Mouse (Mus musculus): ENCODE measurements around the gene Lpp. TPM values are rescaled to one million over a fixed set of nuclear protein-coding genes. Genes with fewer than 3 reads are reported as not detected.

The Lpp gene
- polyA plus RNA-seq, 1 experiment from 2014 or later, result 28.3 TPM

GRCm38 (mm10) chr16:24446449-24446848 lies 53.1 kb downstream of the Lpp start:
- no peaks in the 10 kb centered on the region for H3K27me3 ChIP-seq
- CTCF ChIA-PET, result interaction anchor here (1.2 kb wide), 1 partner anchor 33 kb away, joined by 3 read pairs; no protein-coding TSS in a partner anchor
- POLR2A ChIA-PET, result no interaction called here
- DNase-seq (ENCODE audit: low read depth, low spot score) (no peak), ATAC-seq (no peak)
- no peak for TF ChIP-seq CTCF (IDR thresholded peaks at IDR 0.05)
- in situ Hi-C loops (cut with MboI; ENCODE audit: low pct_unique_long_range_greater_than_20kb), result no loop called here

DNA sequence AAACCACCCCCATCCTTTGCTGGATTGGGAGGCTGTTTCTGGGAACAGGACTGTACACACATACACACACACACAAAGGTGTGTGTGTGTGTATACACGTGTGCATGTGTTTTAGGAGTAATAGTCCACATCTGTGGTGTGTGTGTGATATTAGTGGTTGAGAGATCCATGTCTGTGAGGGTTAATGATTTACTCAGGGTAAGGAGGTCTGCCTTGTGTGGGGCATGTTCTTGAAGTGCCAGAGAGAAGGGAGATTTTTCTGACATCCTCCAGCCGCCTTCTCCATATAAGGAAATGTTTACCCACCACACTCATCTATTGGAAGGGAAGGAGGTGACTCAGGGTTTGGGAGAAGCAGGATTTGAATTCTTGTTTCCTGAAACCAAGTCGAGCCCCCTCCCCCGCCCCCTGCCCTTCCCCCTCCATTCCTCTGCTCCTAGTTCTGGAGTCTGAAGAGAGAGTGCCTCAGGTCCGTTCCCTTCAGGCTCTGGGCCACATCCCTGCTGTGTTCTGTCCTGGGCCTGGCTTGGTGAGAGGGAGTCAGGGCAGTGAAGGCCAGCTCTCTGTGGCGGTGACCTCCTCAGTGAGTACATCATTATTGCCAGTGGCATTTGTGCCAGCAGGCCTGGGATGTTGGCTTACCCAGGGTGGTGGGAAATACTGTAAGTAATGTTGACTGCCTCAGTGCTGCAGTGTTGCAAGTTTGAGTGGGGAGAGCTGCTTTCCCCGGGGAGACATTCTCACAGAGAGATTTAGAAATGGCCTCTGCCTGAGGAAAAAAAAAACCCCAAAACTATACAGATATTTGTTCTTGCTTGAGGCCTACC lies 54.6 kb downstream of the Lpp start:
- in situ Hi-C loops (cut with MboI; ENCODE audit: low pct_unique_long_range_greater_than_20kb), result no loop called here
- peak; percentile 79 for ATAC-seq
- no peak for DNase-seq (ENCODE audit: low read depth, low spot score)
- CTCF ChIA-PET, result interaction anchor here (0.9 kb wide), 1 partner anchor 25 kb away, joined by 3 read pairs; no protein-coding TSS in a partner anchor
- no peaks in the 10 kb centered on the region for H3K27me3 ChIP-seq
- no peak for TF ChIP-seq CTCF (IDR thresholded peaks at IDR 0.05)
- POLR2A ChIA-PET, result no interaction called here

DNA sequence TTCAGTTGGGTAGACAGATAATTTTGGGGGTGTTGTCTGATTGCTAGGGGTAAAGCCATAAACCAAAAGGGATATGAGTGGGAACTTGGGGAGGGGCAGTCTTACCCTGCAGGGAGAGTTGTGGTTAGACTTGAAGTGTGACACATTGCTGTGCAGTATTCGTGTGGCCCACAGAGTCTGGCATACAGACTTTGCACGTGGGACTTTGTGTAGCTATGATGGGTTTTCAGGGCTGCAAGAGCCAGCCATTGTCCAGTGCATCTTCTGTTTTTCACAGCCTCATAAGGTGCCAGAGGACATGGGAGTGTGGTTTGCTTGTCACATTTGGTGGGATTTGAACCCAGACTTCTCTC lies 55.2 kb downstream of the Lpp start:
- in situ Hi-C loops (cut with MboI; ENCODE audit: low pct_unique_long_range_greater_than_20kb), result no loop called here
- TF ChIP-seq CTCF (IDR thresholded peaks at IDR 0.05), result no peak
- POLR2A ChIA-PET, result no interaction called here

DNA sequence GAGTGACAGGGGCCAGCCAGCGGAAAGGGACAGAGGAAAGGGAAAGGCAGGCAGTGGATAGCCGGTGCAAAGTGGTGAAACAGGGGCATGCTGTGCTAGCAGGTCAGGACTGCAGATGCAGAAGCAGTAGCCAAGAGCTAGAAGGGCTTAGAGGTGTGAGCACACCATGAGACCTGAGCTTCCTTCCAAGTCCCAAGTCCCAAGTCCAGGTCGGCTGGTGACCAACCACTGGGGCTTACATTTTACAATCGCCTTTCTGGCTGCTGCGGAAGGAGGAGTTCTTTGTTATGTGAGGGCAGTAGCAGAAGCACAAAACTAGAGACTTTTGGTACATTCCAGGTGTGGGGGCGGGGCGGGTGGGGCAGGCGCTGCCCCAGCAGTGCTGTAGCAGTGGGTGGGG lies 56.5 kb downstream of the Lpp start:
- TF ChIP-seq CTCF (IDR thresholded peaks at IDR 0.05), result no peak
- in situ Hi-C loops (cut with MboI; ENCODE audit: low pct_unique_long_range_greater_than_20kb), result no loop called here
- no peaks in the 10 kb centered on the region for H3K27me3 ChIP-seq
- CTCF ChIA-PET, result interaction anchor here (1.0 to 2.0 kb wide), 5 partner anchors 11 to 38 kb away, joined by 3 to 5 read pairs (median 4); no protein-coding TSS in a partner anchor
- ATAC-seq (no peak), DNase-seq (ENCODE audit: low read depth, low spot score) (no peak)
- POLR2A ChIA-PET, result no interaction called here

More for the DNA sequence above, 55.2 kb downstream of the Lpp start:
- CTCF ChIA-PET, result interaction anchor here (0.9 to 2.0 kb wide), 3 partner anchors 10 to 26 kb away, joined by 3 to 5 read pairs (median 5); no protein-coding TSS in a partner anchor
- ATAC-seq (no peak), DNase-seq (ENCODE audit: low read depth, low spot score) (no peak)
- H3K27me3 ChIP-seq, result no peaks in the 10 kb centered on the region

DNA sequence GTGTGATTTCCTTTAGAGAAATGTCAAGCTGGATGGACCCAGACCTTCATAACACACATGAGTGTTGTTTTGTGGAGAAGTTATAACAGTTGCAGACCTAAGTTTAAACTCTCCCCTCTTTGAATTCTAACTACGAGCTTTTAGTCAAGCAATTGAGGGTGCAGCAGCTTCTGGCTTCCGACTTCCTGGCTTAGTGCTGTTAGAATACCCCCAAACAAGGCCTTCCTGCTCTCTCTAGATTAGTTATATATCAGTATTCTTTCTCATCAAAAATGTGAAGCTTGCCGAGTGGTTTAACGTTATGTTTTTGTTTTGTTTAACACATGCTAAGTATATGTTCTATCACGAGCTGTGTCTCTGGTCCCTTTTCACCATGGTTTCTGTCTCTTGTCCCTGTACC lies 56.9 kb downstream of the Lpp start:
- DNase-seq (ENCODE audit: low read depth, low spot score) (no peak), ATAC-seq (no peak)
- POLR2A ChIA-PET, result no interaction called here
- H3K27me3 ChIP-seq, result no peaks in the 10 kb centered on the region
- in situ Hi-C loops (cut with MboI; ENCODE audit: low pct_unique_long_range_greater_than_20kb), result no loop called here
- CTCF ChIA-PET, result interaction anchor here (1.0 to 2.0 kb wide), 5 partner anchors 10 to 38 kb away, joined by 3 to 5 read pairs (median 4); no protein-coding TSS in a partner anchor
- no peak for TF ChIP-seq CTCF (IDR thresholded peaks at IDR 0.05)

DNA sequence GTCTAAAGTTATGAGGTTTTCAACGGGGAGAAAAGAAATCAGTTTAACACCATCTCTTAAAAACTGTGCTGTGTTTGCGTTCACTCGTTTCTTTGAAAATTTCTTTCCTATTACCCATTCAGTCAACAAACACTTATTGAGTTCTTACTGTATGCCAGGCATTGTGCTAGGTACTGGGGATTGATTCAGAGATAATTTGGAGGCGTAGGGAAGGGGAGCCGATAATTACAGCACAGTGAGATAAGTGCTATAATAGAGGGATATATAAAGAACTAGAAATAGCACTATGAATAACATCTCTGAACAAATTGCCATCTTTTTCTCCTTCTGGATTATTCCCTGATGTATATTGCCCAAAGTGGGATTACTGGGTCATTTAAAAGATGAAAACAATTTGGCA lies 57.8 kb downstream of the Lpp start:
- no peak for TF ChIP-seq CTCF (IDR thresholded peaks at IDR 0.05)
- no peak for ATAC-seq
- CTCF ChIA-PET, result interaction anchor here (1.9 kb wide), 1 partner anchor 16 kb away, joined by 5 read pairs; no protein-coding TSS in a partner anchor
- in situ Hi-C loops (cut with MboI; ENCODE audit: low pct_unique_long_range_greater_than_20kb), result no loop called here
- no peak for DNase-seq (ENCODE audit: low read depth, low spot score)
- H3K27me3 ChIP-seq, result no peaks in the 10 kb centered on the region
- POLR2A ChIA-PET, result no interaction called here

DNA sequence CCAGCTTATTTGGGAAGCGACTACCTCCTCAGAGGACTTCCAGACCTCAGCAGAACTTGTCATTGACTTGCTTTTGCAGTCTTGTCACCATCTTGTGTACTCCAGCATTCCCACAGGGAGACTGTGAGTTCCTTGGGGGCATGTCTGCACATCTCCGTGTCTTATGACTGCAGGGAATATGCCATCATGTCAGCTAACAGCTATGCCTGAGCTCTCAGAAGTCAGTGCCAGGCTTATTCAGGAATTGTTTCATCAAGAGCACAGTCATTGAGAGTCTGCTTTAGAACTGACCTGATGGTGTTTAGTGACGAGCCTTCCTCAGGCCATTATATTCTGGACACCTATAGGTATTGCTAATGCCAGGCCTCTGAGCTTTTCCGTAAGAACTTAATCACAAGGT lies 60.2 kb downstream of the Lpp start:
- CTCF ChIA-PET, result interaction anchor here (1.8 kb wide), 1 partner anchor 31 kb away, joined by 3 read pairs; no protein-coding TSS in a partner anchor
- H3K27me3 ChIP-seq, result no peaks in the 10 kb centered on the region
- POLR2A ChIA-PET, result interaction anchor here (0.7 kb wide), 1 partner anchor 150 kb away, joined by 7 read pairs; no protein-coding TSS in a partner anchor
- no peak for TF ChIP-seq CTCF (IDR thresholded peaks at IDR 0.05)
- ATAC-seq (no peak), DNase-seq (ENCODE audit: low read depth, low spot score) (no peak)
- in situ Hi-C loops (cut with MboI; ENCODE audit: low pct_unique_long_range_greater_than_20kb), result no loop called here

DNA sequence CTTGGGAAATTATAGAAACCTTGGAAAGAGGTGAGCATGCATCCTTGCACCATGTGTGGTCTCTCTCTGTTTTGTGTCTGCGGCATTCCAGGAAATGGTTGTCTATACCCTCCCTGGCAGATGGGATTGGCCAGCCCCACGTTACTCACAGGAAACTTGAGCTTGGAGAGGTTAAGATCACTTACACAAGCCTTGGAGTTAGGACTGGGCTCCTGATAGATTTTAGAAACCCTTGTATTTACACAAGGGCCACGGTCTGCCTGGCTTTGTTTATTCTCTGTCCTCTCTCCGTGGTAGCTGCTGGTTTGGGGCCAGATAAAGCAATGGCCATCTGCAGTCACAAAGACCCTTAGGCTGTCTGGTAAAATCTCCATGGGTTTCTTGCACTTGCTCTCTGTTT lies 61.2 kb downstream of the Lpp start:
- in situ Hi-C loops (cut with MboI; ENCODE audit: low pct_unique_long_range_greater_than_20kb), result no loop called here
- no peak for ATAC-seq
- no peak for TF ChIP-seq CTCF (IDR thresholded peaks at IDR 0.05)
- POLR2A ChIA-PET, result interaction anchor here (0.7 kb wide), 1 partner anchor 151 kb away, joined by 7 read pairs; no protein-coding TSS in a partner anchor
- no peaks in the 10 kb centered on the region for H3K27me3 ChIP-seq
- CTCF ChIA-PET, result no interaction called here
- no peak for DNase-seq (ENCODE audit: low read depth, low spot score)

DNA sequence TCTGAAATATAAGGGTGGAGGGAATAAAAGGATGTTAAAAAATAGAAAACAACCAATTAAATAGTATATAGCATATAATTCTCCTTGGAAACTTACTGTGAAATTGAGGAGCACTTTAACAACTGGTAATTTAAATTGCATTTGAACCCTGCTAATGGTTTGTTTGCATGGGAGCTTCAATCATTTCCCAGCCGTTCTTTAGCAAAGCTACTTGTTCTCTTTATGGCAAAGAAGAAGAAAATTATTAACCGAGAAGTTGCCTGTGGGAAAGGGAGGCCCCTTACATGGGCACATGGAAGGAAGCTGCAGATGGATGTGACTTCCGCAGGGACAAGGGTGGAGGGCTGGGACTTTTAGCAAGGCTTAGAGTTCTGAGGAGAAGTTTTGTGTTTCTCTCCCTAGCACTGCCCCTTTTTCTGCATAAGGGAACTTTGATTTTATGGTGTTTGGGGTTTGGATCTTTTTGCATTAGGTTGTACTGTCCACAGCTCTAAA lies 62.1 kb downstream of the Lpp start:
- ATAC-seq, result no peak
- DNase-seq (ENCODE audit: low read depth, low spot score), result no peak
- POLR2A ChIA-PET, result no interaction called here
- H3K27me3 ChIP-seq, result no peaks in the 10 kb centered on the region
- in situ Hi-C loops (cut with MboI; ENCODE audit: low pct_unique_long_range_greater_than_20kb), result no loop called here
- CTCF ChIA-PET, result no interaction called here
- no peak for TF ChIP-seq CTCF (IDR thresholded peaks at IDR 0.05)

GRCm38 (mm10) chr16:24463842-24464241 lies 70.5 kb downstream of the Lpp start:
- ChIA-PET CTCF (interaction anchor here (1.0 kb wide), 1 partner anchor 10 kb away, joined by 3 read pairs; no protein-coding TSS in a partner anchor), POLR2A (interaction anchor here (0.6 to 0.7 kb wide), 2 partner anchors 25 to 150 kb away, joined by 3 read pairs; no protein-coding TSS in a partner anchor)
- ATAC-seq (no peak), DNase-seq (ENCODE audit: low read depth, low spot score) (no peak)
- no peaks in the 10 kb centered on the region for H3K27me3 ChIP-seq
- in situ Hi-C loops (cut with MboI; ENCODE audit: low pct_unique_long_range_greater_than_20kb), result no loop called here
- no peak for TF ChIP-seq CTCF (IDR thresholded peaks at IDR 0.05)

- DNase-seq (ENCODE audit: low read depth, low spot score), result no peak
- H3K27me3 ChIP-seq, result no peaks in the 10 kb centered on the region
- no peak for TF ChIP-seq CTCF (IDR thresholded peaks at IDR 0.05)
- no peak for ATAC-seq
- in situ Hi-C loops (cut with MboI; ENCODE audit: low pct_unique_long_range_greater_than_20kb), result no loop called here
- ChIA-PET POLR2A (interaction anchor here (0.6 to 0.7 kb wide), 2 partner anchors 26 to 151 kb away, joined by 3 read pairs; no protein-coding TSS in a partner anchor), CTCF (interaction anchor here (1.0 kb wide), 1 partner anchor 9 kb away, joined by 3 read pairs; no protein-coding TSS in a partner anchor)
Measured at GRCm38 (mm10) chr16:24464436-24464835, 71.1 kb downstream of the Lpp start.
